Mouse (Mus musculus) thymus, adult 2 months (tissue): ENCODE data around the gene Clpsl2. TPM values are rescaled to one million over a fixed set of nuclear protein-coding genes. Genes with fewer than 3 reads are reported as not detected.

Experiments used
- DNase-seq: peaks from one replicate; pipeline ENCODE4 v3.0.0; 2021
- H3K27ac ChIP-seq: fragments of 200-500 bp; 2 replicates; pipeline ENCODE4 v1.5.1; 2012; ENCODE audit warnings: low read length, control low read depth; ENCODE audit not compliant: control insufficient read depth, insufficient read depth
- H3K27me3 ChIP-seq: fragments of 200-500 bp; 2 replicates; pipeline ENCODE4 v1.6.1; 2012; ENCODE audit warnings: mild to moderate bottlenecking, low read length, moderate library complexity, mixed read lengths; ENCODE audit not compliant: control insufficient read depth, insufficient read depth
- H3K36me3 ChIP-seq: fragments of 200-500 bp; 2 replicates; pipeline ENCODE4 v1.6.1; 2012; ENCODE audit warnings: mild to moderate bottlenecking, low read length, moderate library complexity; ENCODE audit not compliant: control insufficient read depth, insufficient read depth
- H3K4me1 ChIP-seq: fragments of 200-500 bp; replicated peaks from 2 replicates; pipeline ENCODE4 v1.6.1; 2012; ENCODE audit warnings: low read length; ENCODE audit not compliant: control insufficient read depth, insufficient read depth
- H3K4me3 ChIP-seq: fragments of 200-500 bp; 2 replicates; pipeline ENCODE4 v1.5.1; 2012; ENCODE audit warnings: mild to moderate bottlenecking, low read length, control low read depth, moderate library complexity; ENCODE audit not compliant: control insufficient read depth, insufficient read depth
- CTCF ChIP-seq: fragments of 200-500 bp; IDR thresholded peaks from 2 replicates; pipeline ENCODE4 v1.5.1; 2012; ENCODE audit warnings: mild to moderate bottlenecking, control low read depth, low read length, moderate library complexity, borderline replicate concordance; ENCODE audit not compliant: control insufficient read depth, poor library complexity, insufficient read depth; ENCODE audit errors: extremely low read depth
- POLR2A ChIP-seq: fragments of 200-500 bp; IDR thresholded peaks from 2 replicates; pipeline ENCODE4 v1.6.1; 2012; ENCODE audit warnings: mild to moderate bottlenecking, low read length, control low read depth, moderate library complexity; ENCODE audit not compliant: control insufficient read depth, poor library complexity, insufficient read depth; ENCODE audit errors: extremely low read depth
- WGBS: fragments of 180-500 bp; shearing (Covaris S2); methylation state at CpG from one replicate; pipeline ENCODE4 v1.1.7; 2018; 5-methylcytosine and 5-hydroxymethylcytosine counted together
- polyA plus RNA-seq: library from polyadenylated mRNA; depleted of rRNA; stranded (reverse); fragments of >200 nt; gene quantifications from 2 replicates; pipeline ENCODE4 v1.2.3, GENCODE M21; 2012

The Clpsl2 gene
- polyA plus RNA-seq, 1 experiment = not detected

- Histone ChIP-seq H3K4me1 (peaks cover 68% of the 10 kb centered on the region), H3K4me3 (no peak overlapping the region), H3K27me3 (no peaks in the 10 kb centered on the region), H3K36me3 (no peaks in the 10 kb centered on the region), H3K27ac (no peak overlapping the region)
- 65% methylated on average over 3 of the region's 3 CpGs for WGBS
- TF ChIP-seq POLR2A (no peak), CTCF (no peak)
- peak; percentile 55 for DNase-seq
Measured at GRCm38 (mm10) chr17:28519827-28520226, 29.4 kb upstream of the Clpsl2 start.

- DNase-seq = no peak
- Histone ChIP-seq H3K36me3 (no peaks in the 10 kb centered on the region), H3K27me3 (no peaks in the 10 kb centered on the region), H3K4me1 (peaks cover 68% of the 10 kb centered on the region), H3K27ac (peak overlapping the region; percentile 24; the same call in 1 of the 2 replicates), H3K4me3 (no peak overlapping the region)
- 78% methylated on average over 4 of the region's 4 CpGs for WGBS
- TF ChIP-seq POLR2A (no peak), CTCF (no peak)
Measured at GRCm38 (mm10) chr17:28520561-28520960, 28.6 kb upstream of the Clpsl2 start.

- no peak for TF ChIP-seq POLR2A
- no peak for TF ChIP-seq CTCF
- DNase-seq = peak; percentile 57
Measured at GRCm38 (mm10) chr17:28521071-28521726, 28.0 kb upstream of the Clpsl2 start.

GRCm38 (mm10) chr17:28521920-28522319 is 27.3 kb upstream of the Clpsl2 start:
- H3K27ac ChIP-seq = peak overlapping the region; percentile 90
- DNase-seq = no peak
- no peak for TF ChIP-seq POLR2A
- no peak for TF ChIP-seq CTCF
- no peaks in the 10 kb centered on the region for H3K27me3 ChIP-seq
- no peaks in the 10 kb centered on the region for H3K36me3 ChIP-seq
- peaks cover 58% of the 10 kb centered on the region for H3K4me1 ChIP-seq
- H3K4me3 ChIP-seq = peak overlapping the region; percentile 65; the same call in 1 of the 2 replicates
- WGBS = 62% methylated on average over 6 of the region's 6 CpGs

More at GRCm38 (mm10) chr17:28521071-28521726, 28.0 kb upstream of the Clpsl2 start:
- H3K36me3 ChIP-seq = no peaks in the 10 kb centered on the region
- no peaks in the 10 kb centered on the region for H3K27me3 ChIP-seq
- H3K4me1 ChIP-seq = peaks cover 64% of the 10 kb centered on the region
- WGBS = 29% methylated on average over 5 of the region's 5 CpGs
- H3K4me3 ChIP-seq = no peak overlapping the region
- peak overlapping the region; percentile 32; the same call in 1 of the 2 replicates for H3K27ac ChIP-seq

GRCm38 (mm10) chr17:28522623-28523354 is 26.4 kb upstream of the Clpsl2 start:
- Histone ChIP-seq H3K27me3 (no peaks in the 10 kb centered on the region), H3K36me3 (no peaks in the 10 kb centered on the region), H3K27ac (peak overlapping the region; percentile 90), H3K4me1 (peaks cover 56% of the 10 kb centered on the region), H3K4me3 (peak overlapping the region; percentile 70)
- TF ChIP-seq CTCF (peak; percentile 27; the same call in 1 of the 2 replicates), POLR2A (peak; percentile 92)
- under 1% methylated on average over 66 of the region's 66 CpGs for WGBS
- DNase-seq = peak; percentile 96

GRCm38 (mm10) chr17:28523355-28524008 is 25.7 kb upstream of the Clpsl2 start:
- WGBS = 2% methylated on average over 28 of the region's 28 CpGs
- H3K27me3 ChIP-seq = no peaks in the 10 kb centered on the region
- DNase-seq = no peak
- H3K27ac ChIP-seq = peak overlapping the region; percentile 83
- H3K4me3 ChIP-seq = peak overlapping the region; percentile 70
- H3K4me1 ChIP-seq = peaks cover 54% of the 10 kb centered on the region
- TF ChIP-seq POLR2A = no peak
- H3K36me3 ChIP-seq = no peaks in the 10 kb centered on the region
